Mouse (Mus musculus) right cerebral cortex, adult 2 months (tissue): Measurements from ENCODE around the gene Tmcc1.

Experiments used
- DNase-seq, 2 experiments: peaks; one replicate each; pipeline ENCODE4 v3.0.0; 2021 to 2022; ENCODE audit warnings: low spot score in 2 of 2

Tmcc1 gene

DNA sequence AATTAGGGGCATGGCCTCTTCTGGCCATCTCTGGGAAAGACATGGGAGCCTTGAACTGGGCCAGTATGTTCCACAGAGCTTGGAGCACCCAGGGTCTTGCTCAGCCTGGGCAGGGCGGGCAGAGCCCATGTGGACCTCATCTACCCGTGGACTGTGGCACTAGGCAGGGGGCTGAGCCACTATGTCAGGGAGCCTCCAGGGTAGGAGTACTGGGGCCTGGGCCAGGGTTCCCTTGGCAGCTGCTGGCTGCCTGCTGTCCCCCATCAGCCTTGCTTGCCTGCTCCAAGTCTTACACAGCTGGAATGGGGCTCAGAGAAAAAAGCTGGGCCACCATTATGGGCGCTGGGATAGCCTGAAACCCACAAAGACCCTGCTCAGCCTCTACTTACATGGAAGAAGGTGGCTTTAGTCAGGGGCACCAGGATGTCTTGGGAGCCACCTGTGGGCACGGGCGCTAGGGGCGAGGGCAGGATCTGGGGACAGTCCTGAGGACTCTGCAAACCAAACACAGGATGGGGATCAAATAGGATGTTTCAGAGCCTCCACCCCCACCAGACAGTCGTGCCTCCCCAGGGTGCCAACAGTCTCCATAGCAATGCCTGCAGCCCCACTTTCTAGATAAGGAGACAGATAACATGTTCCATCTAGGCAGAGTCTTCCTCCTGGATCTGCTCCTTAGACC lies 221.1 kb downstream of the Tmcc1 start:
- no peak for DNase-seq

DNA sequence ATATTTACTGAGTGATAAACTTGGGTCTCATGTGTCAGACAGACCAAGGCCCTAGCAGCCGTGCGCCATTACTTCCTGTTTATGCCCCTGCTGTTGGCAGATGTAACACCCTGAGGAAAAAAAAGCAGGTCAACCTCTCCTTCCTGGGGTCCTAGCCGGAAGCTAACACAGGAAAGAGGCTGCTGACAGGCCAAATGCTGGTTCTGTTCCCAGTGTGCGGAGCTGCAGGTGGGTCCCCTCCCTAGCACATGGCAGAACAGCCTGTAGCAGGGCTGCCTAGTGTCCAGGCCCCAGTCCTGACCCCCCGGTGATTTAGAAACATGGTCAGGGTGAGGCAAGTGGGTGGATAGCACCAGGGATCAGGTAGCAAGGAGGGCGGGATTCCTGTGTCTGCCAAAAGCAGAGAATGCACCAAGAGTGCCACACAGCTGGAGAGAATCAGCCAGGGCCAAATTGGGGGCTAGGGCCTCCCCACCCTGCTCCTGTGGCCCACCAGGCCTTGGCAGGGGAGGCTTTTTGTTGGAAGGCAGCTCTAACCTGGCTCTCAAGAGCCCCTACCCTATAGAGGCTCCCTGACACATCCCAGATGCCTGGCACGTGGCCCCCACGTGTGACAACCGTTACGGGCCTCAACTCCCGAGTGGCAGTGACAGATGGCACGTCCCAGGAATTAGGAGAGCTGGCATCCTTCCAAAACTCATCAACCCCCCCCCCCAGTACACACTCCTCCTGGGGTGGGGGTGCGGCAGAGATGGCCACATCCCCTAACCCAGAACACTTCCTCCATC lies 221.8 kb downstream of the Tmcc1 start:
- DNase-seq: no peak

DNA sequence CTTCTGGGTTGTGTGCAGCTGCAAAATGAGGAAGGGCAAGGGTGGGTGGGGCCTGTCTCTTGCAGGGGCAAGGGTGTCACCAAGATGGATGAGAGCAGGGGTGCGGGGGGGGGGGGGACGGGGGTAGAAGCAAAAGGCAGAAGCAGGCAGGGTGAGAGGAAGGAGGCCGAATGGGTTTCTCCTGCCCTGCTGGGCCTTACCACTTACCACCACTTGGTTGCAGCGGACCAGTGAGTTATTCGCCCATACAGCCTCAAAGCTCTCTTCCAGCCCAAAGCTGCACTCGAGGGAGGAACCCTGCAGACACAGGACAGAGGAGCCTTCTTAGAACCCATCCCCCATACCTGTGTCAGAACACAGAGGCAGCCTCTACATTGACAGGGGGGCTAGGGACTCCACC lies 223.3 kb downstream of the Tmcc1 start:
- no peak for DNase-seq

DNA sequence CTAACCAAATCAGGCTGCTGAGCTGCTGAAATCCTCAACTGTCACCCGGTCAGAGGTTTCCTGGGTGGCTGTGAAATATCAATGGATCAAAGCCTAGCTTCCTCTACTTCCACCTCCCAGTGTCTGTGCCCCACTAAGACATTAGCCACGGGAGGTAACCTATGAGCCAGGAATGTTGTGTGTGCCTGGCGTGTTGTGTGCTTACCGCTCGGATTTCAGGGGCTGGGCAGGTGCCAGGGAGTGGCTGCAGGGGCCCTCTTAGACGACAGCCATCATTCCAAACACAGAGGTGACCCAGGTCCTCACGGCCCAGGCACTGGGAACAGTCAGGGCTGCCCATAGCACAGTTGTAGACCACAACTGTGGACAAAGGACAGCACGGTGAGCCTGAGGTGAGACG lies 224.2 kb downstream of the Tmcc1 start:
- DNase-seq: no peak

DNA sequence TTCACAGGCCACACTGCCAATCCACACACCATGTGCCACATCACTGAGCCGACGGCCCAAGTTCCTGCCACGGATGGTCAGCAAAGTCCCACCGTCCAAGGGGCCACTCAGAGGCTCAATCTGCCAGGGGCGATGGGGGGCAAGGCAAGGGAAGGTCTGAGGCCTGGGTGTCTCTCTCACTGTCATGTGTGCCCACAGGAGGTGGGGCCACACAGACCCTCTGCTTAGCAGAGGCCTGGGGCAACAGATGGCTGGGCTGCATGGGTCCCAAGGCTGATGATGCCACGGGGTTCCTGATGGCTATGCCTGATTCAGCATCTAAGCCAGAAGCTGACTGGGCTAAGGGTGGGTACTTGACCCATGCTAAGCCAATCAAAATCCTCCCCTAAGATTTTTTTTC lies 224.6 kb downstream of the Tmcc1 start:
- no peak for DNase-seq
